Mouse (Mus musculus): ENCODE measurements around the gene Gpd1. TPM values are rescaled to one million over a fixed set of nuclear protein-coding genes. Genes with fewer than 3 reads are reported as not detected.

Gpd1 gene
- 100 to 1,000 TPM; 130 to 153 TPM for total RNA-seq (2021)
- long read RNA-seq, transcript Gpd1-201 (8 exons, 2,861 nt) = major isoform, 79 of 107 reads
- long read RNA-seq, partial matches to known transcripts = 25 of 107 reads
- long read RNA-seq, other reads (novel, unspliced or antisense) = 3 of 107 reads

DNA sequence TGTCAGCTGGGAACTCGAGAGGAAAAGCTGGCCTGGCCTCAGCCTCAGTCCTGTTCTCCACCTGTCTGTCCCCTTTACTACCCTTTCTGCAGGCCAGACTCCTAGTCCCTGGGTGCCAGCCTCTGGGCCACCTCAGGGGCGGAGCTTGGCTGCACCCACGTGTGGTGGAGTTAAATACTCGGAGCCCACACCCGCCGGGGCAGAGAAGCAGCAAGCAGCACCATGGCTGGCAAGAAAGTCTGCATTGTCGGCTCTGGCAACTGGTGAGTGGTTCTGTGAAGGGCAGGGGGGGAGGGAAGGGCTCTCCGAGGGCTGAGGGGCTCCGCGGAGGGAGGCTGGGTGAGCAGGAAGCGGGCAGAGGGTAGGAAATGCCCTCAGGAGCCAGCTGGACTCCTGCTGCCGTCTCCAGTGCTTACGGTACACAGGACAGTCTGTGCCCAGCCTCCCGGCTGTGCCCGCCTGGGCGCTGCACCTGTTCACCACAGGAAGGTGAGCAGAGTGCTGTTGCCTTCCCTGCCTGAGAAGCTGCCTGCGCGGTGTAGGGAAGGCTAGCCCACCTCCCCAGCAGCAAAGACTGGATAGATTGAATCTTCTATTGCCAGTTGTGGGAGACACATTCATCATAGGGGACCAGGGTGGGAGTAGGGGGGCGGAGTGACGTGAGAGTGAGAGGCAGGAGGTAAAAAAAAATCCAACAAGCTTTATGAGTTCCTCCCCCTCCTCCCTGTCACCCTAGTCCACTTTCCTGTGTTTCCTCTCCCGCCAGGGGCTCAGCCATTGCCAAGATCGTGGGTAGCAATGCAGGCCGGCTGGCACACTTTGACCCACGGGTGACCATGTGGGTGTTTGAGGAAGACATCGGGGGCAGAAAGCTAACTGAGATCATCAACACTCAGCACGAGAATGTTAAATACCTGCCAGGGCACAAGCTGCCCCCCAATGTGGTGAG lies at the start of gene Gpd1:
Gpd1 (plus strand) TSS at position 130 of the 949 bp plus-strand sequence.
- peak in 1 of 2 experiments; percentile 84 for DNase-seq (ENCODE audit: low spot score in 2 of 2)

DNA sequence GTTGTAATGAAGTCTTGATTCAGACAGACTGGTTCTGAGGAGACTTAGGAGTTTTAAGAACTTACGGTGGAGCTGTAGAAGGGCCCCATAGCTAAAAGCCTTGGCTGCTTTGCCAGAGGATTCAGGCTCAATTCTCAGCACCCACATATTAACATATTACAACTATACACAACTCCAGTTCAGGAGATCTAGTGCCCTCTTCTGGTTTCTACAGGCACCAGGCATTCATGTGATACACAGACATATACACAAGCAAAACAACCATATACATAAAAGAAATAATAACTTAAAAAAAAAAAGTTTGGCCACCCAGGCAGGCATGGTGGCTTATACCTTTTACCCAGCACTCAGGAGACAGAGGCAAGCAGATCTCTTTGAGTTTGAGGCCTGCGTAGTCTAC lies 49.8 kb upstream of the Gpd1 start:
- DNase-seq (ENCODE audit: low spot score in 2 of 2) = no peak

DNA sequence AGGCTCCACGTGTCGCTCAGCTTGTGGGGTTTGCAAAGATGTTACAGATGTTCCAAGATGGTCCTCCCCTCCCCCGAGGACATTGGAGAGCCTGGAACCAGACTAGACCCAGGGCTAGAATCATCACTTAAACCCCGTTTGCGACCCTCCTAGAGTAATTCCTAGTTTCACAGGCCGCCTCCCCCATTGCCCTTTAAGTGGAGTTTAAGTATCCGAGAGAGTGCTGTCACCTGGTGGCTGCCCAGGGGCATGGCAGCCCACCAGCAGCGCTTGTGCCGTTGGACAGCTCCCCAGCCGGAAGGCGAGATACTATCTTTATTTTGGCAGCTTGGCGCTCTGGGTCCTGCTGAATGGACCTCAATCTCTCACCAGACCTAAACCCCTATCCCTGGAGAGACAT lies 48.4 kb upstream of the Gpd1 start:
- peak; percentile 61 to 85 for DNase-seq (ENCODE audit: low spot score in 2 of 2)

- no peak for DNase-seq (ENCODE audit: low spot score in 2 of 2)
Observed at GRCm38 (mm10) chr15:99669392-99669791, 47.9 kb upstream of the Gpd1 start.

DNA sequence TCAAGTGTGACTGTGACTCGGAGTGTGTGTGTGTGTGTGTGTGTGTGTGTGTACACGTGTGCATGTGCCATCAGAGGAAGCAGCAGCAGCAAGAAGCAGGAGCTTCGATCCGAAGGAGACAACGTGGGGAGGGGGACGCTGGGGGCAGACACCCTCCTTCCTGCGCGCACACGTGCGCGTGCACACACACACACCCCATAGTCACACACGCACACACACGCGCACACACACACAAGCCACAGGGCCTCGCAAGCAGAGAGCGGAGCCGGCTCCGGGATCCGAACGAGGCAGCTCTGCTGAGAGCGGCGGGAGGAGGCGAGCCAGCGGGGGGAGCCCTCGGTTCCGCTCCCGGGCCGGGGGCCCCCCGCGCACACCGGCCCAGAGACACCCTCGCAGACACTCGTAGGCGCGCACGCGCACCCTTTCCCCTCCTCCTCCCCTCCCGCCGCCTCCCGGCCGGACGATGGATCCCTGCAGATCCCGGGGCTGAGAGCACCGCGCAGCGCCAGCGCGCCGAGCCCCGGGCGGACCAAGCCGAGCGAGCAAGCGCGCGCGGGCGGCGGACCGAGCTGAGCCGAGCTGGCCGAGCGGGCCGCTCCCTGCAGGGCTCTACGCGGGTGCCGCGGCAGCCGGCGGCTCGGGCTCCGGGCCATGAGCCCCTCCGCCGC lies 47.0 kb upstream of the Gpd1 start, which contains the start of gene Asic1:
Asic1 (plus strand) TSS at position 215 of the 668 bp plus-strand sequence.
- DNase-seq (ENCODE audit: low spot score in 2 of 2) = peak; percentile 61 to 73

DNA sequence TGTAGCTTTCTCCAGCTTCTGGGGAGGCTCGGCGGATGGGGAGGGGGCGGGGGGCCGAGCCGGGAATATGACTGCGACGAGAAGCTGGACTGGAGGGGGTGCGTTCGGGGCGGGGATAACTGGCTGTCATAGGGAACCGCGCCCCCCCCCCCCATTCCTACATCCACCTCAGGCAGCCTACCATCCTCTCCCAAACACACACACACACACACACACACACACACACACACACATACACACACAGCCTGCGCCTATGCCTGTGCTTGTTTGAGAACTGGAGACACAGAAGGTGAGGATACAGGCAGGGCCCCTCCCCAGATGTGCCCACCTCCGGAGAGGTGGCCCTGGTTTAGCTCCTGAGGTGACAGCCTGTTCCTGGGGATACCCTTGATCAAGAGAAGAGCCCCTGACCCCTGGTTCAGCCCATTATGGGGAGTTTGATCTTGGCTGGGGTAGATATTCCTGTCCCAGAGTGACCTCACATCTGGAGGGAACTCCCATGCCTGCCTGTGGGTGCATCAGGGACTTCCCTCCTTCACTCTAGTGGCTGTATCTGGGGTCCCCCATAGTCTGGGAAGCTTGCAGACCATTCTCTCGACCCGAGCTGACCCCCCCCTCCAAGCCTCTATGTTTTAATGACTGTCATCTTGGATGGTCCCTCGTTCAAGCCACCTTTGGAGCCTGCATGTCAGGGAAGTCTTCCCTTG lies 46.2 kb upstream of the Gpd1 start:
- no peak for DNase-seq (ENCODE audit: low spot score in 2 of 2)

GRCm38 (mm10) chr15:99671783-99672182 lies 45.5 kb upstream of the Gpd1 start:
- no peak for DNase-seq (ENCODE audit: low spot score in 2 of 2)

DNA sequence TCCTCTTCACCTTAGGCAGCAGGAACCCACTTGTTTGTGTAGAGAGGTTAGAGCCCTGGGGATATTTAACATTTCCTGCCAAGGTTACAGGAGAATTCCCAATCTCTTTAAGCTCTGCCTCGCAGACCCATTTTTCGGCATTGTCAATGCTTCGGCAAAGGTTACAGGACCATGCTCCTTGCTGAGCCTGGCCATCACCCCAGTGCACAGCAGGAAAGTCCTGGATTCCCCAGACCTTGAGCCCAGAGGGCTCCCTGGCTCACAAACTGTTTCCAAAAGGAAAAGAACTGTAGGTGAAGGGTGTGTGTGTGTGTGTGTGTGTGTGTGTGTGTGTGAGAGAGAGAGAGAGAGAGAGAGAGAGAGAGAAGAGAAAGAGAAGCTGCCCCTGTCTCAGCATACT lies 42.4 kb upstream of the Gpd1 start:
- no peak for DNase-seq (ENCODE audit: low spot score in 2 of 2)

DNA sequence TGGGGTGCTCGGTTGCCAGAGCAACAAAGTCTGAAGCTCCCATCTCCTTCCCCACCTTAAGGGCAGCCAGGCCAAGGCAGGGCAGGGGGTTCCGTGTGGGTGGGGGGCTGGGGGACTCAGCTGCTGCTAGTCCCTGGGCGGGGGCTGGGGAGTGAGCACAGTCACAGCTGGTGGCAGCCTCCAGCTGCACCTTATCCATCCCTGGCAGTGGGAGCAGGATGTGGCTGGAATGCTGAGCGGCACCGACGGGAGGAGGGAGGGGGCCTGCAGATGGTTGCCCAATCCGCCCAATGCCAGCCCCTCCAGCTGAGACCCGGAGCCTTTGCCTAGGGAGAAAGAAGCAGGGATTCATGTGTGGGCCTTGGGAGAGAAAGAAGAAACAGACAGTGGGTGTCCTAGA lies 40.2 kb upstream of the Gpd1 start:
- DNase-seq (ENCODE audit: low spot score in 2 of 2) = no peak

- no peak for DNase-seq (ENCODE audit: low spot score in 2 of 2)
Observed at GRCm38 (mm10) chr15:99678063-99678800, 39.1 kb upstream of the Gpd1 start.

GRCm38 (mm10) chr15:99679008-99679407 lies 38.3 kb upstream of the Gpd1 start:
- no peak for DNase-seq (ENCODE audit: low spot score in 2 of 2)

DNA sequence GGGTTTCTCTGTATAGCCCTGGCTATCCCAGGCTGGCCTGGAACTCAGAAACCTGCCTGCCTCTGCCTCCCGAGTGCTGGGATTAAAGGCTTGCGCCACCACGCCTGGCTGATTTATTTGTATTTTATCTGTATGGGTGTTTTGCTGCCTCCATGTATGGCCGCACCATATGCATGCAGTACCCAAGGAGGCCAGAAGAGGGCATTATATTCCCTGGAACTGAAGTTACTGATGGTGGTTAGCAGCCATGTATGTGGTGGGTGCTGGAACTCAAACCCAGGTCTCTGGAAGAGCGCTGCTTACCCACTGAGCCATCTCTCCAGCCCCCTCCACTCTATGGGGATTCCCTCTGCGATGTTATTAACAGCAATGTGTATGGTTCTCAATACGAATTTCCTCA lies 34.4 kb upstream of the Gpd1 start:
- DNase-seq (ENCODE audit: low spot score in 2 of 2) = no peak

DNA sequence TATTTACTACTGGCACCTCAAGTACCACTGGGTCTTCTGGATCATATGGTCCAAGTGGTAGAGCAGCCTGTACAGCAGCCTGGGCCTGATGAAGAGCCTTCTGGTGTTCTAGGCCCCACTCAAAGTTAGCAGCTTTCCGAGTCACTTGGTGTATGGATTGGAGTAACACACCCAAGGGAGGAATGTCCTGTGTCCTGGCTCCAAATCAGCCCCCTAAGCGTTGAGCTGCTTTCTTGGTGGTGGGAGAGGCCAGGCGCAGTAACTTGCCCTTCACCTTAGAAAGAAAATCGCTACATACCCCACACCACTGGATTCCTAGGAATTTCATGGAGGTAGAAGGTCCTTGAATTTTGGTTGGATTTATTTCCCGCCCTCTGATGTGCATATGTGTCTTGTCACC lies 33.2 kb upstream of the Gpd1 start:
- DNase-seq (ENCODE audit: low spot score in 2 of 2) = no peak

DNA sequence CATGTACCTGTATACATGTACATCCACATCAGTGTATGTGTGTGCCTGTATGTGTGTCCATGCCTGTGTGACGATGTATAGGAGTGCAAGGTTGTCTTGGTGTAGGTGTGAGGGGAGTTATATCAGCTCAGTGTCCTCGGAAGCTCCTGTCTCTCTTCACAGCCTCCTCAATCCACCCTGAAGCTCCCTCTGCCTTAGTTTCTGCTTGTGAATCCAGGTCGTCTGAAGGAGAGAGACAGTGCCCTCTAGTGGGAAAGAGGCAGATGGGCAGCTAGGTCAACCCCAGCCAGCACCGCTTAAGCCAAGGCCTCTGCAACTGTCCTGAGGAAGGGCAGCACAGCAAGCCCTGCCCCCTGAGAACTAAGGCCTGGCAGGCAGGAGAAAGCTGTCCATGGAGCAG lies 28.6 kb upstream of the Gpd1 start:
- DNase-seq (ENCODE audit: low spot score in 2 of 2) = peak in 1 of 2 experiments; percentile 71

- DNase-seq (ENCODE audit: low spot score in 2 of 2) = no peak
Observed at GRCm38 (mm10) chr15:99690924-99691323, 26.4 kb upstream of the Gpd1 start.

- no peak for DNase-seq (ENCODE audit: low spot score in 2 of 2)
Observed at GRCm38 (mm10) chr15:99691976-99692375, 25.3 kb upstream of the Gpd1 start.

- DNase-seq (ENCODE audit: low spot score in 2 of 2) = no peak
Observed at GRCm38 (mm10) chr15:99697309-99697708, 20.0 kb upstream of the Gpd1 start.

GRCm38 (mm10) chr15:99698533-99699085 lies 18.7 kb upstream of the Gpd1 start:
- no peak for DNase-seq (ENCODE audit: low spot score in 2 of 2)

DNA sequence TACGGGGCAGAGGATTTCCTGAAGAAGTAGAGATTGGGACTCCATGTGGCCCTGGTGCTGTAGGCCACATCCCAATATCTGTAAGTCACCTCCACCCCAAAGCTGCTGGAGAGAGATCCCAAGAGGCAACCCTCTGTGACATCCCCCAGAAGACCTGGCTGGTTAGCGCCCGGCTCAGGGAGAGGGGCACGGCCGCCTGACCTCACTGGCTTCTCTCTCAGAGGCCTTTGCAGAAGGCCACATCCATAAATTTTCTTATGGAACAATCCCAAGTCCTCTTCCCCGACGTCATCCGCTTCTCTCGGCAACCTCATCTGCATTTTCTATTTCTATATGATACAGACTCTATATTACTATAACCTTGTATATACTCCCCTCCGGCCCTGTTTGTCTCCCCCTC lies 17.6 kb upstream of the Gpd1 start:
- DNase-seq (ENCODE audit: low spot score in 2 of 2) = no peak
